Mouse (Mus musculus) layer of hippocampus, adult 9-10 months (tissue): ENCODE results near the gene Ccdc9.
"Not testable (repeated sequence)": the region's sequence is repeated elsewhere in the genome, so short reads cannot be mapped to it uniquely, and the experiment has no call there.

Experiments used
- DNase-seq: peaks from one replicate; pipeline ENCODE4 v3.0.0; 2022; ENCODE audit warnings: low spot score

Ccdc9 gene

DNA sequence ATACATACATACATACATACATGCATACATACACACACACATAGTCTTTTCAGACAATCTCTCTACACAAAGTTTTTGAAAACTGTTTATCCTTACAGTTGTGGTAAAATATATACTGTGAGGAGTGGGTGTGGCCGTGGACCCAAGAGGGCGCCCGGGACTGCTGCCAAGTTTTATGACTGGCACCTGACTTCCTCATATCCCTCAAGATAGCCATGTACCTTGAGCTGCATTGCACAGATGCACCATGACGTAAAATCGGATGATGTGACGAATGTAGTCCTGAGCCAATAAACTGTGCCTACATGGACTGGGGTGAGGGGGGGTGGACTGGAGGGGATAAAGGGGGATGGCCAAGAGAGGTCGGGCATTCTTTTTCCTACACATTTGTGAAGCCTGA lies 20.0 kb downstream of the Ccdc9 start:
- not testable (repeated sequence) for DNase-seq

GRCm38 (mm10) chr7:16265856-16266255 lies 20.7 kb downstream of the Ccdc9 start:
- no peak for DNase-seq

DNA sequence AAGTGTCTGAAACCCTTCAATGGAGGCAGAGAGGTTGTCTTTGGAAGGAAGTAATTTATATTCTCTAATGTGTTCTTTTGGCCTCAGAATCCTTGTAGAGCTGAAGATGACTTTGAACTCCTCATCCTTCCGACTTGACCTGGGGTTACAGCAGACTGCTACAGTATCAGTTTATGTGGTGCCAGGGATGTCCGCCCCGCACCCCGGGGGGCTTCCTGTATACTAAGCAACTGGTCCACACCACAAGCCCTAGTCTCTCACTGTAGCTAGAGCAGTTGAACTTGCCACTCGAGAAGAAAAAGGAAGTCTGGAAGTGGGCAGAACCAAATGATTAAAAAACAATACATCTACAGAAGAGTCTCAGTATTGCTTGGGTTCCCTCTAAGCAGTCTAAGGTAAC lies 22.8 kb downstream of the Ccdc9 start:
- no peak for DNase-seq

GRCm38 (mm10) chr7:16263015-16263787 lies 23.4 kb downstream of the Ccdc9 start:
- DNase-seq: peak; percentile 74

DNA sequence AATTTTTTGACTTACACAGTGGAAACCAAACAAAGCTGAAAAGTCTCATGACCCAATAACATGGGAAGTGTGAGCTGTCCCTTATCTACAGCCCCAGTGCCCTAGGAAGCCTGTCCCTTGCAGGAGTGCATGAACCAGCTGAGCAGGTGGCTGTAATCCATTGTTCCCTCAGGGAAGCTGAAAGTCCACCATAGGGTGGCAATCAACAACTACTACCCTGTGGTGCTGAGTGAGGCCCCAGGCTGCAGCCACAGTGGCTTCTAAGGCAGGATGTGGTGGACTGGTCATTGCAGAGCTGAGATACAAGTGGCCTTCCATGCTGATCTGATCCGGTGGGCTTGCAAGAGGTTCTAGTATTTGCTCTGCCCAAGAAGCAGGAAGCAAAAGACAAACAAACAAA lies 25.5 kb downstream of the Ccdc9 start:
- no peak for DNase-seq

- DNase-seq: no peak
These were observed 27.4 kb downstream of the Ccdc9 start, which contains the start of gene C5ar1 for GRCm38 (mm10) chr7:16259110-16259590. Gene C5ar1, minus strand, starts transcription at chr7:16259540.

DNA sequence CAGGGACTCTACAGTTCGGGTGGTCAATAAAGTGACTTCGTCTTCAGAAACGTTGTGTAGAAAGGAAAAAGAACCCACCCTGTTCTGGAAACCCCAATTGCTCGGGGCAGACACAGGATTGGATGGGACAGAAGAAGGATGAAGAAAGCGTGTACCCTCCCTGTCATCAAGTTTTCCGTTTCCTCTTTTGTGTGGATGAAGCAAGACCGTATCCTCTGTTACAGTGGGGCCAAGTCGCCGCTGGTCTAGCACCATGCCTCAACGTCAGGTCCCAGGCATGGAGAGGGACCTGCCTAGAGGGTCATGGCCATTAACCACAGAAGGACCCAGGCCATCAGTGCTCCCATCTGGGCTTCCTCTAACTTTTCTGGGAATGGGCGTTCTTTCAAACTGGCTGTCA lies 28.8 kb downstream of the Ccdc9 start:
- no peak for DNase-seq

GRCm38 (mm10) chr7:16255963-16256362 lies 30.6 kb downstream of the Ccdc9 start:
- not testable (repeated sequence) for DNase-seq

DNA sequence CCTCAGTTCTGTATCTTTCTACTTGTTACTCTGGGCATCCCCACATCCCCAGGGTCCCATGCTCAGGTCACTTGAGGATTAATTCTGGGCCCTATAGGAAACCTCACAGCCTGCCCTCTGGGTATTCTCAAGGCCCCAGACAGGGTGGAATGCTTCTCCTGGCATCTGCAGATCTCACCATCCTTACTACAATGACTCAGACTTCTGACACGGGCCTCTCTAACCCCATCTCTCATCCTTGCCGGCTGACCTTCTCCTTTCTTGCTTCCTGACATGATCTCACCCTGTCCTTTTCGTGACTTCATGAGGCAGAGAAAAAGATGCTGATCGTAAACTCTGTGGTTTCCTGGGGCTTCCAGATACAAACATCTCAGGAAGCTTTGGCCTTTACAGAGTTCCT lies 32.4 kb downstream of the Ccdc9 start:
- no peak for DNase-seq

DNA sequence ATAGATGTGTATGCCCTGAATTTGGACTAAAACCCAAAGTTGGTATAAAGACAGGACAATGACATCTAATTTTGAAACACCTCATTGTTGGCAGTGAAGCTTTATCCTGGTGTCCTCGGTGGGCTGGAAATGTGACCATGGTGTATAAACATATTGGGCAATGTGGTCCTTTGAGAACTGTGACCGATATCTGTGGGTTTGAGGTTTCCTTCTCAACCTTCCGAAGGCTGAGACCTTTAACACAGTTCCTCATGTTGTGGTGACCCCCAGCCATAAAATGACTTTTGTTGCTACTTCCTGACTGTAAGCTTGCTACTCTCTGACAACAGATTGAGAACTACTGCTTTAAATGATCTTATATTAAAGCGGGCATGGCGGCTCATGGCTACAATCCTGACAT lies 35.9 kb downstream of the Ccdc9 start:
- DNase-seq: no peak

GRCm38 (mm10) chr7:16245958-16246357 lies 40.6 kb downstream of the Ccdc9 start:
- DNase-seq: no peak

DNA sequence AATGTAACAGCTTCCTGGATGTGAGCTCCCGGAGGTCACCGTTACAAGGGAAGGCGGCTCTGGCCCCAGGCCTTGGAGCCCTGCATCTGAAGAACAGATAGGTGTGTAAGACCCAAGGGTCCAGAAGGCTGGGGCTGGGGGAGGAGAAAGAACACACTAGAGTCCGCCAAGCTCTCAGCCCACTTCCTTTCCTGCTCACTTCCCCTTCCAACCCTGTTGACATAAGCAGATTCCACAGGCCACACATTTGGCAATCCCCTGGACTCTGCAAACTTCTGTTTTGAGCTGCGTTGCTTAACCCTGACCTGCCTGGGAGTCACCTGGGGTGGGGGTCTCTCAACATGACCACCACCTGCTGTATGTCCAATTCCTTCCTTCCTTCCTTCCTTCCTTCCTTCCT lies 42.5 kb downstream of the Ccdc9 start, which contains the start of gene C5ar2:
Gene C5ar2 (minus strand): TSS at position 88 of the 400 bp plus-strand sequence.
- DNase-seq: no peak

- DNase-seq: no peak
These were observed 44.4 kb downstream of the Ccdc9 start for GRCm38 (mm10) chr7:16242198-16242597.

GRCm38 (mm10) chr7:16241787-16242186 lies 44.8 kb downstream of the Ccdc9 start:
- no peak for DNase-seq

DNA sequence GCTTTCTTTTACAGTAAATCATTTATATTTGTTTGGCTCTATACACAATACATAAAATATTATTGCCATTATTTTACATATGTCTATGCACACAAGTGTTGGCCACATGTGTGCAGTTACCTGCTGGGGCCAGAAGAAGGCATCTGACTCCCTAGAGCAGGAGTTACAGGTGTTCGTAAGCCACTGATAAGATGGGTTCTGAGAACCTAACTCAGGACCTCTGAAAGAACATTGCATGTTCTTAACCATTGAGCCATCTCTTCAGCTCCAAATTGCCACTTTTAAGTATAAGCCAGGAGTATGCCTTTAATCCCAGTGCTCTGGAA lies 45.7 kb downstream of the Ccdc9 start:
- no peak for DNase-seq

GRCm38 (mm10) chr7:16240281-16240977 lies 46.2 kb downstream of the Ccdc9 start:
- DNase-seq: no peak

DNA sequence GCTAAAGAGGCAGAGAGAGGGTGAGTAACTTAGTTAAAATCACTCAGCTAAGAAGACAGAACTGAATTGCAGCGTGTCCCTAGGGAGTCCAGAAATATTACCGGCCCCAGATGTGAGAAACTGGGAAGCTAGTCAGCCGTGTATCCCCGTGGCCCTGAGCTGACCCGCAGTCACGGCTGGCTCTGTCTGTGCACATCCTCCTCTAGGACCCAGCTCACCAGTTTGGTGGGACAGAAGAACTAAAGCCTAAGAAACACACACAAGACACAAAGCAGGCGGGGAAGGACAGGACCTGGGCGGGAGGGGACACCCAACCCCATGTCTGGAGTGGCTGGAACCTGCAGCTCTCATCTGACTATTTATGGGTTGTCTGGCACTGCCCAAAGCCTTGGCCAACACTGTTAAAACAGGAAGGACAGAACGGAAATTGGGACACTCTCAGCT lies 47.0 kb downstream of the Ccdc9 start:
- DNase-seq: no peak

- no peak for DNase-seq
These were observed 56.7 kb downstream of the Ccdc9 start for GRCm38 (mm10) chr7:16229869-16230268.
